Mouse (Mus musculus): ENCODE results near the gene Hs6st1. TPM values are rescaled to one million over a fixed set of nuclear protein-coding genes. Genes with fewer than 3 reads are reported as not detected.
A peak's percentile ranks its signal among the peaks of the same experiment; 100 is the strongest.

The Hs6st1 gene
- polyA plus RNA-seq, 1 experiment from 2014 or later: 23.6 TPM

GRCm38 (mm10) chr1:36064223-36064622 lies 4.0 kb upstream of the Hs6st1 start:
- no peak for TF ChIP-seq CTCF (IDR thresholded peaks at IDR 0.05; ENCODE audit: low read depth)
- no peaks in the 10 kb centered on the region for H3K36me3 ChIP-seq (ENCODE audit: insufficient read depth, low read length)
- DNase-seq (ENCODE audit: low spot score): no peak
- peak overlapping the region; percentile 74 for H3K27ac ChIP-seq
- H3K4me2 ChIP-seq (ENCODE audit: low read length): peak overlapping the region; percentile 50
- H3K9ac ChIP-seq (ENCODE audit: low read depth, low read length): no peak overlapping the region
- H3K9me3 ChIP-seq (replicated peaks; ENCODE audit: low read length): no peaks in the 10 kb centered on the region
- peaks cover 17% of the 10 kb centered on the region for H3K4me1 ChIP-seq (replicated peaks; ENCODE audit: insufficient read depth, low read length)
- no peak overlapping the region for H3K4me3 ChIP-seq (replicated peaks; ENCODE audit: low read depth, low read length)
- no peaks in the 10 kb centered on the region for H3K27me3 ChIP-seq (ENCODE audit: insufficient read depth, low read length)
- 62% methylated on average over 4 of the region's 4 CpGs for WGBS
- no peak for ATAC-seq (replicated peaks; ENCODE audit: low FRiP score, low read depth)

- DNase-seq (ENCODE audit: low spot score) (peak; percentile 97), ATAC-seq (replicated peaks; ENCODE audit: low FRiP score, low read depth) (peak; percentile 57)
- Histone ChIP-seq H3K36me3 (ENCODE audit: insufficient read depth, low read length) (no peaks in the 10 kb centered on the region), H3K9me3 (replicated peaks; ENCODE audit: low read length) (no peaks in the 10 kb centered on the region), H3K9ac (ENCODE audit: low read depth, low read length) (no peak overlapping the region), H3K27ac (peak overlapping the region; percentile 74), H3K4me1 (replicated peaks; ENCODE audit: insufficient read depth, low read length) (peaks cover 24% of the 10 kb centered on the region), H3K4me2 (ENCODE audit: low read length) (peak overlapping the region; percentile 50), H3K4me3 (replicated peaks; ENCODE audit: low read depth, low read length) (peak overlapping the region; percentile 11; the same call in 1 of the 2 replicates), H3K27me3 (ENCODE audit: insufficient read depth, low read length) (no peaks in the 10 kb centered on the region)
- under 1% methylated on average over 24 of the region's 24 CpGs for WGBS
- peak; percentile 95 for TF ChIP-seq CTCF (IDR thresholded peaks at IDR 0.05; ENCODE audit: low read depth)
These were observed 3.1 kb upstream of the Hs6st1 start for GRCm38 (mm10) chr1:36064861-36065760.

DNA sequence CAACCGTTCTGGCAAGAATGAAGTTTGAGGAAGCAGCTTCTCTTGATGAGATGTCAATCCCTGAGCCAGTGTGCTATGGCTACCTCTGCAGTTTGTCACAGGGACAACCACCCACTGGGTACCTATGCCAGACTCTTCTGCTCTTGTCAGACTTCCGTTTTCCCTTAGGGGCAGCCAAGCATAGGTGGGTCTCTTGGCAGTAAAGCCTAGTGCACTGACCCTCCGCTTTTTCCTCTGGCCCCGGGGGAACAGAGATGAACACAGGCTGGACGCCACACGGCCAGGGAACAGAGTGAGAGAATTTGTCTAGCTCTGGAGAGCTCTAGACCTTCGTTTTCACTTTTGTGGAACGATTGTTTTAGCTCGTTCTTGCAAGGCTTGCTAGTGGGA lies 2.4 kb upstream of the Hs6st1 start:
- H3K9ac ChIP-seq (ENCODE audit: low read depth, low read length): no peak overlapping the region
- no peaks in the 10 kb centered on the region for H3K9me3 ChIP-seq (replicated peaks; ENCODE audit: low read length)
- no peak overlapping the region for H3K4me3 ChIP-seq (replicated peaks; ENCODE audit: low read depth, low read length)
- no peak for ATAC-seq (replicated peaks; ENCODE audit: low FRiP score, low read depth)
- WGBS: 53% methylated on average over 9 of the region's 9 CpGs
- H3K27ac ChIP-seq: peak overlapping the region; percentile 74; the same call in 1 of the 2 replicates
- no peaks in the 10 kb centered on the region for H3K27me3 ChIP-seq (ENCODE audit: insufficient read depth, low read length)
- no peak for DNase-seq (ENCODE audit: low spot score)
- no peaks in the 10 kb centered on the region for H3K36me3 ChIP-seq (ENCODE audit: insufficient read depth, low read length)
- peak overlapping the region; percentile 50; the same call in 1 of the 2 replicates for H3K4me2 ChIP-seq (ENCODE audit: low read length)
- H3K4me1 ChIP-seq (replicated peaks; ENCODE audit: insufficient read depth, low read length): peaks cover 30% of the 10 kb centered on the region
- TF ChIP-seq CTCF (IDR thresholded peaks at IDR 0.05; ENCODE audit: low read depth): no peak

DNA sequence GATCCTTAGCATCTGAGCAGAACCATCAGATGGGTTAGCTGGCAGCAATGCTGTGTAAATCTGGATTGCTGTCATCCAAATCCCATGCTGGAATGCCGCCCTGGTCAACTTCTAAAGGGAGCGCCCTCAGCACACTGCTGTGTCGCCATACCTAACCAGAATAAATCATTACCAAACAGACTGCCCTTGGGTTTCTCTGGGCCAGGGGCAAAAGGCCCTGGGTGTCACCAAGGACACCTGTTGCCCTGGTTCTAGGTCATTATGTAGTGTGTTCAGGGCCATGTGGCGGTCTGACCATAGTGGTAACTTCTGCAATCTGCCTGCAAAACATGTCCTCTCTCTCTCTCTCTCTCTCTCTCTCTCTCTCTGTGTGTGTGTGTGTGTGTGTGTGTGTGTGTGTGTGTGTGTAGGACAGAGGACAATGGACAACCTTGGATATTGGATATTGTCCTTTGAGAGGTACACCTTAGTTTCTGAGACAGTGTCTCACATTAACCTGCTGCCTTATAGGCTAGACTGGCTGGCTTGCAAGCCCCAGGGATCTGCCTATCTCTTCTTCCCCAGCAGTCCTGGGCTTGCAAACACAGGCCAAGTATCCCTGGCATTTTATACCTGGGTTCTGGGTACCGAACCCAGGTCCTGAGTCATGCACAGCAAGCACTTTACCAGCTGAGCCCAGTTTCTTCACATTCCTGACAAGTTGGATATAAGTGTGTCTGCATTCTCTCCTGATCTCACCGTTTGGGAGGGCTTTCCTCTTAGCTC lies 1.8 kb upstream of the Hs6st1 start:
- 86% methylated on average over 6 of the region's 6 CpGs for WGBS
- Histone ChIP-seq H3K27ac (no peak overlapping the region), H3K9me3 (replicated peaks; ENCODE audit: low read length) (no peaks in the 10 kb centered on the region), H3K4me2 (ENCODE audit: low read length) (no peak overlapping the region), H3K4me1 (replicated peaks; ENCODE audit: insufficient read depth, low read length) (peaks cover 31% of the 10 kb centered on the region), H3K27me3 (ENCODE audit: insufficient read depth, low read length) (no peaks in the 10 kb centered on the region), H3K36me3 (ENCODE audit: insufficient read depth, low read length) (no peaks in the 10 kb centered on the region), H3K9ac (ENCODE audit: low read depth, low read length) (no peak overlapping the region), H3K4me3 (replicated peaks; ENCODE audit: low read depth, low read length) (no peak overlapping the region)
- no peak for ATAC-seq (replicated peaks; ENCODE audit: low FRiP score, low read depth)
- TF ChIP-seq CTCF (IDR thresholded peaks at IDR 0.05; ENCODE audit: low read depth): no peak
- DNase-seq (ENCODE audit: low spot score): no peak

- 66% methylated on average over 4 of the region's 4 CpGs for WGBS
- peak overlapping the region; percentile 86; the same call in 1 of the 2 replicates for H3K27ac ChIP-seq
- DNase-seq (ENCODE audit: low spot score) (no peak), ATAC-seq (replicated peaks; ENCODE audit: low FRiP score, low read depth) (no peak)
- H3K9me3 ChIP-seq (replicated peaks; ENCODE audit: low read length): no peaks in the 10 kb centered on the region
- H3K27me3 ChIP-seq (ENCODE audit: insufficient read depth, low read length): no peaks in the 10 kb centered on the region
- peaks cover 37% of the 10 kb centered on the region for H3K4me1 ChIP-seq (replicated peaks; ENCODE audit: insufficient read depth, low read length)
- H3K4me3 ChIP-seq (replicated peaks; ENCODE audit: low read depth, low read length): no peak overlapping the region
- H3K4me2 ChIP-seq (ENCODE audit: low read length): no peak overlapping the region
- no peaks in the 10 kb centered on the region for H3K36me3 ChIP-seq (ENCODE audit: insufficient read depth, low read length)
- no peak for TF ChIP-seq CTCF (IDR thresholded peaks at IDR 0.05; ENCODE audit: low read depth)
- H3K9ac ChIP-seq (ENCODE audit: low read depth, low read length): no peak overlapping the region
These were observed 999 bp upstream of the Hs6st1 start for GRCm38 (mm10) chr1:36067201-36067600.

GRCm38 (mm10) chr1:36067611-36068010 lies 589 bp upstream of the Hs6st1 start:
- TF ChIP-seq CTCF (IDR thresholded peaks at IDR 0.05; ENCODE audit: low read depth): no peak
- H3K27ac ChIP-seq: peak overlapping the region; percentile 86; the same call in 1 of the 2 replicates
- peak overlapping the region; percentile 84 for H3K4me3 ChIP-seq (replicated peaks; ENCODE audit: low read depth, low read length)
- H3K9me3 ChIP-seq (replicated peaks; ENCODE audit: low read length): no peaks in the 10 kb centered on the region
- H3K4me1 ChIP-seq (replicated peaks; ENCODE audit: insufficient read depth, low read length): peaks cover 40% of the 10 kb centered on the region
- DNase-seq (ENCODE audit: low spot score): no peak
- 30% methylated on average over 12 of the region's 12 CpGs for WGBS
- H3K36me3 ChIP-seq (ENCODE audit: insufficient read depth, low read length): no peaks in the 10 kb centered on the region
- no peak for ATAC-seq (replicated peaks; ENCODE audit: low FRiP score, low read depth)
- no peaks in the 10 kb centered on the region for H3K27me3 ChIP-seq (ENCODE audit: insufficient read depth, low read length)
- peak overlapping the region; percentile 78 for H3K9ac ChIP-seq (ENCODE audit: low read depth, low read length)
- H3K4me2 ChIP-seq (ENCODE audit: low read length): peak overlapping the region; percentile 94

All from kidney, postnatal 0 days (tissue).